Mouse (Mus musculus): Measurements from ENCODE around the gene Tmem120a. TPM values are rescaled to one million over a fixed set of nuclear protein-coding genes. Genes with fewer than 3 reads are reported as not detected.

Gene Tmem120a
- polyA plus RNA-seq, 1 experiment from 2014 or later, result 80.1 TPM

DNA sequence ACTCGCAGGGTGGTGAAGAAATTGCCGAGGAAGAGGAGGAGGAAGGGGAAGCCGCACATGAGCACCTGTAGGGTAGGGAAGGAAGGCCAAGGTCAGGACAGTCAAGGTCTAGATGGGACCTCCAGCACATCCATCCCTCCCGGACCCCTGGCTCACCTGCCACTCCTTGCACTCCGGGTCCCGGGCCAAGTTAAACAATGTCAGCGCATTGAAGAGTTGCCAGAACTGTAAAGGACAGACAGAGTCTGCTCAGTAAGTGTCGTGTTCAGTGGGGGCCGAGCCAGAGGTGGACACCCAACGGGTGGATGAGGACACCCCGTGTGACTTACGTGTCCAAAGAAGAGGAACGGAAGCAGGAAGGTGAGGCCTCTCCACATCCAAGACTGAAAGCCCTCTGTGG lies 8.5 kb downstream of the Tmem120a start:
- Histone ChIP-seq H3K4me3 (replicated peaks; ENCODE audit: low read depth, low read length) (no peak overlapping the region), H3K27ac (no peak overlapping the region), H3K4me2 (ENCODE audit: low read length) (no peak overlapping the region), H3K9me3 (replicated peaks; ENCODE audit: low read length) (no peaks in the 10 kb centered on the region), H3K36me3 (ENCODE audit: insufficient read depth, low read length) (peaks cover 66% of the 10 kb centered on the region), H3K4me1 (replicated peaks; ENCODE audit: insufficient read depth, low read length) (no peaks in the 10 kb centered on the region), H3K9ac (ENCODE audit: low read depth, low read length) (no peak overlapping the region), H3K27me3 (ENCODE audit: insufficient read depth, low read length) (no peaks in the 10 kb centered on the region)
- ATAC-seq (replicated peaks; ENCODE audit: low FRiP score, low read depth), result no peak
- no peak for DNase-seq (ENCODE audit: low spot score)
- 86% methylated on average over 13 of the region's 13 CpGs for WGBS
- no peak for TF ChIP-seq CTCF (IDR thresholded peaks at IDR 0.05; ENCODE audit: low read depth)

DNA sequence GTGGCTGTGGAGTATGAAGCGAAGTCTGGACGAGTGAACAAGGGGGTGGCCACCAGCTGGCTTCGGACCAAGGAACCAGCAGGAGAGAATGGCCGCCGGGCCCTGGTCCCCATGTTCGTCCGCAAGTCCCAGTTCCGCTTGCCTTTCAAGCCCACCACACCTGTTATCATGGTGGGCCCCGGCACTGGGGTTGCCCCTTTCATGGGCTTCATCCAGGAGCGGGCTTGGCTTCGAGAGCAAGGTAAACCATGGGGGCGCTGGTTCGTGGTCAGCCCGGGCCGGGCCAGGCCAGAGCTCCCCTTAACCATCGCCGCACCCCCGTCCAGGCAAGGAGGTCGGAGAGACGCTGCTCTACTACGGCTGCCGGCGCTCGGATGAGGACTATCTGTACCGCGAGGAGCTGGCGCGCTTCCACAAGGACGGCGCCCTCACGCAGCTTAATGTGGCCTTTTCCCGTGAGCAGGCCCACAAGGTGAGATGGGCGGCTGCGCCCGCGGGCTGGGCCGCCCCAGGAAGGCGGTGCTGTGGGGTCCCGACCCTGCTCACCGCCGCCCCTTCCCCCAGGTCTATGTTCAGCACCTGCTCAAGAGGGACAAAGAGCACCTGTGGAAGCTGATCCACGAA lies 10.1 kb downstream of the Tmem120a start:
- 94% methylated on average over 42 of the region's 42 CpGs for WGBS
- Histone ChIP-seq H3K36me3 (ENCODE audit: insufficient read depth, low read length) (peaks cover 79% of the 10 kb centered on the region), H3K4me1 (replicated peaks; ENCODE audit: insufficient read depth, low read length) (no peaks in the 10 kb centered on the region), H3K9ac (ENCODE audit: low read depth, low read length) (no peak overlapping the region), H3K4me2 (ENCODE audit: low read length) (no peak overlapping the region), H3K27me3 (ENCODE audit: insufficient read depth, low read length) (no peaks in the 10 kb centered on the region), H3K27ac (no peak overlapping the region), H3K9me3 (replicated peaks; ENCODE audit: low read length) (no peaks in the 10 kb centered on the region), H3K4me3 (replicated peaks; ENCODE audit: low read depth, low read length) (no peak overlapping the region)
- ATAC-seq (replicated peaks; ENCODE audit: low FRiP score, low read depth) (no peak), DNase-seq (ENCODE audit: low spot score) (no peak)
- no peak for TF ChIP-seq CTCF (IDR thresholded peaks at IDR 0.05; ENCODE audit: low read depth)

- H3K27me3 ChIP-seq (ENCODE audit: insufficient read depth, low read length), result no peaks in the 10 kb centered on the region
- no peak overlapping the region for H3K27ac ChIP-seq
- H3K36me3 ChIP-seq (ENCODE audit: insufficient read depth, low read length), result peaks cover 82% of the 10 kb centered on the region
- no peak overlapping the region for H3K9ac ChIP-seq (ENCODE audit: low read depth, low read length)
- H3K4me3 ChIP-seq (replicated peaks; ENCODE audit: low read depth, low read length), result no peak overlapping the region
- TF ChIP-seq CTCF (IDR thresholded peaks at IDR 0.05; ENCODE audit: low read depth), result no peak
- no peaks in the 10 kb centered on the region for H3K9me3 ChIP-seq (replicated peaks; ENCODE audit: low read length)
- no peaks in the 10 kb centered on the region for H3K4me1 ChIP-seq (replicated peaks; ENCODE audit: insufficient read depth, low read length)
- ATAC-seq (replicated peaks; ENCODE audit: low FRiP score, low read depth) (no peak), DNase-seq (ENCODE audit: low spot score) (no peak)
- H3K4me2 ChIP-seq (ENCODE audit: low read length), result no peak overlapping the region
- 84% methylated on average over 4 of the region's 4 CpGs for WGBS
Measured at GRCm38 (mm10) chr5:135733071-135733470, 11.2 kb downstream of the Tmem120a start.

DNA sequence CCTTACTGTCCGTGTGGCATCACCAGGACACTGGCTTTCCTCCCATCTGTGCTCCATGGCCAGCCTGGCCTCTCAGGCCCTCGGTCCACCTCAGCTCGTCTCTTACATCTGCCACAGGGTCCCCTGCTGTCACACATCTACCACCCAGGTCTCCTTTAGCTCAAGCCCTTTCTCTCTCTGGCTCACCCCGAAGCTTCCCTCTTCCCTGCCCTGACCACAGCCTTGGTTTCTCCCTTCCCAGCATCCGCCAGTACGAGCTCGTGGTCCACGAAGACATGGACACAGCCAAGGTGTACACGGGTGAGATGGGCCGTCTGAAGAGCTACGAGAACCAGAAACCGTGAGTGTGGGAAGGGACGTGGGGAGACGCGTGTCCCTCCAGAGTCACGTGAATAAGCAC lies 12.9 kb downstream of the Tmem120a start:
- H3K9ac ChIP-seq (ENCODE audit: low read depth, low read length), result no peak overlapping the region
- TF ChIP-seq CTCF (IDR thresholded peaks at IDR 0.05; ENCODE audit: low read depth), result no peak
- H3K4me2 ChIP-seq (ENCODE audit: low read length), result no peak overlapping the region
- no peak overlapping the region for H3K27ac ChIP-seq
- peaks cover 75% of the 10 kb centered on the region for H3K36me3 ChIP-seq (ENCODE audit: insufficient read depth, low read length)
- 96% methylated on average over 16 of the region's 16 CpGs for WGBS
- no peaks in the 10 kb centered on the region for H3K27me3 ChIP-seq (ENCODE audit: insufficient read depth, low read length)
- DNase-seq (ENCODE audit: low spot score) (no peak), ATAC-seq (replicated peaks; ENCODE audit: low FRiP score, low read depth) (no peak)
- no peaks in the 10 kb centered on the region for H3K9me3 ChIP-seq (replicated peaks; ENCODE audit: low read length)
- H3K4me1 ChIP-seq (replicated peaks; ENCODE audit: insufficient read depth, low read length), result no peaks in the 10 kb centered on the region
- no peak overlapping the region for H3K4me3 ChIP-seq (replicated peaks; ENCODE audit: low read depth, low read length)

GRCm38 (mm10) chr5:135730916-135731315 lies 13.3 kb downstream of the Tmem120a start:
- Histone ChIP-seq H3K27ac (no peak overlapping the region), H3K9me3 (replicated peaks; ENCODE audit: low read length) (no peaks in the 10 kb centered on the region), H3K36me3 (ENCODE audit: insufficient read depth, low read length) (peaks cover 71% of the 10 kb centered on the region), H3K4me3 (replicated peaks; ENCODE audit: low read depth, low read length) (no peak overlapping the region), H3K4me1 (replicated peaks; ENCODE audit: insufficient read depth, low read length) (peaks cover 3% of the 10 kb centered on the region; the same call in 1 of the 2 replicates), H3K4me2 (ENCODE audit: low read length) (no peak overlapping the region), H3K27me3 (ENCODE audit: insufficient read depth, low read length) (no peaks in the 10 kb centered on the region), H3K9ac (ENCODE audit: low read depth, low read length) (no peak overlapping the region)
- TF ChIP-seq CTCF (IDR thresholded peaks at IDR 0.05; ENCODE audit: low read depth), result no peak
- 94% methylated on average over 10 of the region's 10 CpGs for WGBS
- ATAC-seq (replicated peaks; ENCODE audit: low FRiP score, low read depth) (no peak), DNase-seq (ENCODE audit: low spot score) (no peak)

DNA sequence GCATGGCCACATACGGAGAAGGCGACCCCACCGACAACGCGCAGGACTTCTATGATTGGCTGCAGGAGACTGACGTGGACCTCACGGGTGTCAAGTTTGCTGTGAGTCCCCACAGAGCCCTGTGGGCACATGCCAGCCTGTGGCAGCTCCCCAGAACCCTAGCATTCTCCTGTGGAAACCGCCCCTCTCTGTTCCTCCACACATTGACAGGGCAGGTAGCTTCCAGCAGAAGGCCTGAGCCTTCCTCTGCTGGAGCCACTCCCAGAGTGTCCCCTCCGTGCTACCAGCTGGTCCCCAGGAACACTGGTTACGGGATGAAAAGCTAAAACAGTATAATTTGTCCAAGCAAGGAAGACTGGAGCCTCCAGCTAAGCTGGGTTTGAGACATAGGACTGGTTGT lies 14.0 kb downstream of the Tmem120a start:
- no peak for TF ChIP-seq CTCF (IDR thresholded peaks at IDR 0.05; ENCODE audit: low read depth)
- Histone ChIP-seq H3K9ac (ENCODE audit: low read depth, low read length) (no peak overlapping the region), H3K4me3 (replicated peaks; ENCODE audit: low read depth, low read length) (no peak overlapping the region), H3K36me3 (ENCODE audit: insufficient read depth, low read length) (peaks cover 64% of the 10 kb centered on the region), H3K4me1 (replicated peaks; ENCODE audit: insufficient read depth, low read length) (peaks cover 10% of the 10 kb centered on the region), H3K9me3 (replicated peaks; ENCODE audit: low read length) (no peaks in the 10 kb centered on the region), H3K27me3 (ENCODE audit: insufficient read depth, low read length) (no peaks in the 10 kb centered on the region), H3K4me2 (ENCODE audit: low read length) (no peak overlapping the region), H3K27ac (no peak overlapping the region)
- ATAC-seq (replicated peaks; ENCODE audit: low FRiP score, low read depth) (no peak), DNase-seq (ENCODE audit: low spot score) (no peak)
- 93% methylated on average over 10 of the region's 10 CpGs for WGBS

- WGBS, result 94% methylated on average over 13 of the region's 13 CpGs
- no peak for TF ChIP-seq CTCF (IDR thresholded peaks at IDR 0.05; ENCODE audit: low read depth)
- ATAC-seq (replicated peaks; ENCODE audit: low FRiP score, low read depth) (no peak), DNase-seq (ENCODE audit: low spot score) (no peak)
- peaks cover 55% of the 10 kb centered on the region for H3K36me3 ChIP-seq (ENCODE audit: insufficient read depth, low read length)
- no peaks in the 10 kb centered on the region for H3K27me3 ChIP-seq (ENCODE audit: insufficient read depth, low read length)
- no peak overlapping the region for H3K4me2 ChIP-seq (ENCODE audit: low read length)
- H3K9ac ChIP-seq (ENCODE audit: low read depth, low read length), result no peak overlapping the region
- H3K27ac ChIP-seq, result no peak overlapping the region
- H3K9me3 ChIP-seq (replicated peaks; ENCODE audit: low read length), result no peaks in the 10 kb centered on the region
- H3K4me1 ChIP-seq (replicated peaks; ENCODE audit: insufficient read depth, low read length), result peaks cover 19% of the 10 kb centered on the region
- no peak overlapping the region for H3K4me3 ChIP-seq (replicated peaks; ENCODE audit: low read depth, low read length)
Measured at GRCm38 (mm10) chr5:135729351-135729750, 14.9 kb downstream of the Tmem120a start.

Data from kidney, postnatal 0 days (tissue).